Mouse (Mus musculus): ENCODE data around the gene Pelp1.

DNA sequence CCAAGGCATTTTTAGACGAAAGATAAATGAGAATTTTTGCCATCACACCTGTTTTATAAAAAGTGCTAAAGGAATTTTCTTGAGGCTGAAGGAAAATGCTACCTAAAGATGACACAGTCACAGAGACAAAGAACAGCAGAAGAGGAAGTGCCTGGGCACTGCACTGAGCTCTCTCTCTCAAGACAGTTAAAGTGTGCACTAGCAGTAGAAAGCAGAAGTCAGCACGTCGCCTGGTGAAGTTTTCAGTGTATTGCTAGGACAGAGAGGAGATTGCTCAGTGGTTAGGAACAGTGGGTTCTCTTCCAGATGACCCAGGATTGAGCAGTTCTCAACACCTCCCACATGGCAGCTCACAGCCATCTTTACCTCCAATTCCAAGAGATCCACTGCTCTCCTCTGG lies 35.5 kb downstream of the Pelp1 start:
- TF ChIP-seq POLR2A (IDR thresholded peaks at IDR 0.05; ENCODE audit: low read depth, low read length) (no peak), CTCF (IDR thresholded peaks at IDR 0.05; ENCODE audit: extremely low read depth, insufficient read depth, insufficient read length, insufficient replicate concordance) (no peak)

All from spleen, adult 2 months (tissue).